Mouse (Mus musculus) cerebellum, adult 11-12 months (tissue): ENCODE data around the gene Cenpl.
A peak's percentile ranks its signal among the peaks of the same experiment; 100 is the strongest.

ENCODE experiments used
- DNase-seq: peaks from one replicate; pipeline ENCODE4 v3.0.0; 2022

Cenpl gene

DNA sequence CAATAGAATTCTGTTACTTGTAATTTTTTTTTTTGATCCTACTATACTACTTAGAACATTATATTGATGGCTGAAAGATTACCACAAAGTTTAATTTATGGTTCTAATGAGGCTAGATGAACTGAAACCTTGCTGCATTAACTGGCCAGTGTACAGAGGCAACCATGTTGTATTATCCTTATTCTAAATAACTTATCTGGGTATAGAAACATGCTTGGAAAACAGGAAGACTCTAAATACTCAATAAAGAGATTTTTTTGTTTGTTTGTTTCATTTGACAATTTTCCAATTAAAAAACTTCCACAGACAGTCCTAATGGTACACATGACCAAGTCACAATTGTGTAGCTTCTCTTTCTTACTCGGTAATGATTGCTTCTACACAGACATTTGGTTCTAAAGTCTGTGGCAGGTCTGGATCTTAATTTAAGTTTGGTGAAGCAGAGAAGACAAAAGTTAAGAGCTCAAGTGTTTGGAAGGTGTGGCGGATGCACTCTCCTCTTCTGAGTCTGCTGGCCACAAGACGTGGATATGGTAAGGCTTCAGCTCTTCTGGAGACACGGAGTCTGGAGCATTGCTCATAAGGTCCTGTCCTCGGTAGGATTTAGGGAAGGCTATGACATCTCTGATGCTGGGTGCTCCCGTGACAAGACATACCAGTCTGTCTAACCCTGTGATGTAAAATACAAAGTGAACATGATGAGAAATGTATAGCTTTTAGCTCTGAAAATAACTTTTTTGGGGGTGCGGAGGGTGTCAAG lies 29.1 kb upstream of the Cenpl start:
- no peak for DNase-seq

- DNase-seq: no peak
Measured at GRCm38 (mm10) chr1:161046972-161047371, 23.5 kb upstream of the Cenpl start.

DNA sequence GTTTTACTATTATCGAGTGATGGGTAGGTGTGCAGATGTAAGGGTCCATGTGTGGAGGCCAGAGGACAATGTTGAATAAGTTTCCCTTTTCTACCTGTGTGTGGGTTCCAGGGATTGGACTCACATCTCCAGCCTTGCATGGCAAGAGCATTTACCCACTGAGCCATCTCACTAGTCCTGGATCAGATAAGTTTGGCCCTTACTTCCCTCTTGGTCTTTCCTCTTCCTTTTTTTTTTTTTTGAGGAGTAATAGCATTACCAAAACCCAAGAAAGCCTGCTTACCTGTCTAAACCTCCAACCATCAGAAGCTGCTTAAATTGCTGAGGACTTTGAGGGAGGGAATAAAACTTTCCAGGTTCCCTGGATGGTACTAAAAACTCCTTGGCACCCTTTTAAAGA lies 13.3 kb upstream of the Cenpl start:
- DNase-seq: no peak

- no peak for DNase-seq
Measured at GRCm38 (mm10) chr1:161063351-161063750, 7.2 kb upstream of the Cenpl start.

GRCm38 (mm10) chr1:161071272-161071620 lies 733 bp downstream of the Cenpl start:
- DNase-seq: no peak

GRCm38 (mm10) chr1:161076238-161076637 lies 5.7 kb downstream of the Cenpl start:
- DNase-seq: no peak

- no peak for DNase-seq
Measured at GRCm38 (mm10) chr1:161077243-161077642, 6.7 kb downstream of the Cenpl start.

DNA sequence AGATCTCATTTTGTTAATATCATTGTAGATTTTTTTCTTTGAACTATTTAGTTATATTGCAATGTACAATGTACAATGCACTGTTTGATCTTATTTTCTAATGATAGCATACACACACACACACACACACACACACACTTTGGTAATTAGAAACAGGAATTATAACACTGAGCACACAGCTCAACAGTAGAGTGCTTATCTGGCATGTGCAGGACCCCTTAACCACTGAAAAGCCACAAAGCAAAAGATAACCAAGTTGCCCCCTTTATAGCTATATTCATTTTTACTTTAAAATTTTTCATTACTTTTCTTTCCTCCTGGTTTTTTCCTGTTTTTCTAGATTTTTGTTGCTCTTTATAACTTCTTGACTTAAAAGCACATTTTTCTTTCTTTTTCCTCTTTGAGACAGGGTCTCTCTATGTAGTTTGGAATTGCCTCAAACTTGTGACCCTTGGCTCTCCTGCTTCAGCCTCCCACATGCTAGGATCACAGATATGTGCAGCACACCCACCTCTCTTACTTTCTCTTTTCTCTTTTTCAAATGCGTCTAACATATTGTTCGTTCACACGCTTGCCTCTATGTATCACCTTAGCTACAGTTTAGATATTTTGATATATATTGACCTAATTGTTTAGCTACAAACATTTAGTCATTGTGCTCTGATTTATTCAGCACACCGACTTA lies 29.4 kb downstream of the Cenpl start:
- DNase-seq: no peak

DNA sequence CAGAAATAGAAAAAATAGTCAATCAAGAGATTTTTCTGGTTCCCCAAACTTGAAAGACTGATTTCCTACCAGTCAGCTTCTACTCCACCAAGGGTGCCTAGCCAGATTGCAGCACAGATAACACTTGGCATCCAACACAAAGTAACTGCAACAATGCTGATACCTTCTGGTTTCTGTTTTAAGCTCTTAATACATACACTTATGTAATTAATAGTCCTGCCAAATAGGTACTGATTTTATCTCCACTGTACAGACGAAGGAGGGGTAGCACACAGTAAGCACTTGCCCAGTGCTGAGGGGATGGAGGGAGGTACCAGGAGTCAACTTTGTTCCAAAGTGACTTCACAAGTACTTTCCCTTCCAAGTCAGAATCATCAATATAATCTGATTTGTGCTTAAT lies 33.3 kb downstream of the Cenpl start:
- no peak for DNase-seq

- DNase-seq: no peak
Measured at GRCm38 (mm10) chr1:161109216-161109615, 38.7 kb downstream of the Cenpl start.

- no peak for DNase-seq
Measured at GRCm38 (mm10) chr1:161114591-161114990, 44.1 kb downstream of the Cenpl start.

GRCm38 (mm10) chr1:161122661-161123418 lies 52.3 kb downstream of the Cenpl start:
- DNase-seq: no peak

DNA sequence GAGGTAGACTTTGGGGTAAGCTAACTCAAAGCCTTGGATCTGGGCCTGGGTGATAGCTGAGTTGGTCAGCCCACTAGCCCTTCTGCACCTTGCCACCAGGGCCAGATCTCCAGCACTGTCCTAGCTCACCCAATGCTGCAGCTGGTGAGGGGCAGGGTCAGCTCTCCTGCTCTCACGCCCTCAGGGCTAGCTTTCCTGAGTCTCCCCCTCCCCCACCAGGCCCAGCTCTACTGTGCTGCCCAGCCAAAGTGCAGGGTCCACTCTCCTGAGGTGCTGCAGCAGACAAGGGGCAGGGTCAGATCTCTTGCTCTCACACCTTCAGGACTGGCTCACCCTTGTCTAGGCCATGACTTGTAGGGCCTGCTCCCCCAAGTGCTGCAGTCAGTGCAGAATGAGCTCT lies 55.9 kb downstream of the Cenpl start:
- no peak for DNase-seq

- DNase-seq: peak; percentile 88
Measured at GRCm38 (mm10) chr1:161130726-161131664, 60.5 kb downstream of the Cenpl start, which contains the start of gene Klhl20. Klhl20 (minus strand) TSS chr1:161131511.
